Mouse (Mus musculus) cerebellum, postnatal 36 days (tissue): ENCODE measurements around the gene Acp1.

ENCODE experiments used
- DNase-seq, 2 experiments: peaks; one replicate each; pipeline ENCODE4 v3.0.0; 2021 to 2022; ENCODE audit warnings: mixed read lengths in 2 of 2

Acp1 gene

GRCm38 (mm10) chr12:30911261-30912047, at the start of gene Acp1, which contains the start of gene Sh3yl1:
TSS of gene Acp1 (minus strand) at chr12:30911589.
TSS of gene Sh3yl1 (plus strand) at chr12:30911668.
- DNase-seq: peak; percentile 96 to 97

- no peak for DNase-seq
Measured at GRCm38 (mm10) chr12:30944197-30944596, 32.8 kb upstream of the Acp1 start.

GRCm38 (mm10) chr12:30943057-30943986, 31.9 kb upstream of the Acp1 start:
- no peak for DNase-seq

GRCm38 (mm10) chr12:30936899-30937298, 25.5 kb upstream of the Acp1 start:
- DNase-seq: no peak

- no peak for DNase-seq
Measured at GRCm38 (mm10) chr12:30933299-30933698, 21.9 kb upstream of the Acp1 start.

- DNase-seq: no peak
Measured at GRCm38 (mm10) chr12:30928182-30928581, 16.8 kb upstream of the Acp1 start.

GRCm38 (mm10) chr12:30922401-30922800, 11.0 kb upstream of the Acp1 start:
- no peak for DNase-seq

- no peak for DNase-seq
Measured at GRCm38 (mm10) chr12:30912840-30913239, 1.5 kb upstream of the Acp1 start.

GRCm38 (mm10) chr12:30912048-30912381, 626 bp upstream of the Acp1 start:
- peak; percentile 51 to 55 for DNase-seq

GRCm38 (mm10) chr12:30910860-30911259, 529 bp downstream of the Acp1 start:
- DNase-seq: no peak

- DNase-seq: no peak
Measured at GRCm38 (mm10) chr12:30909881-30910280, 1.5 kb downstream of the Acp1 start.

- no peak for DNase-seq
Measured at GRCm38 (mm10) chr12:30908658-30909057, 2.7 kb downstream of the Acp1 start.

GRCm38 (mm10) chr12:30897039-30897438, 14.3 kb downstream of the Acp1 start:
- no peak for DNase-seq

GRCm38 (mm10) chr12:30891438-30891837, 20.0 kb downstream of the Acp1 start:
- no peak for DNase-seq

GRCm38 (mm10) chr12:30890067-30890466, 21.3 kb downstream of the Acp1 start:
- peak; percentile 47 to 72 for DNase-seq

- DNase-seq: no peak
Measured at GRCm38 (mm10) chr12:30888003-30888402, 23.4 kb downstream of the Acp1 start.

- DNase-seq: no peak
Measured at GRCm38 (mm10) chr12:30885891-30886290, 25.5 kb downstream of the Acp1 start.

GRCm38 (mm10) chr12:30884622-30885230, 26.7 kb downstream of the Acp1 start:
- DNase-seq: no peak

- DNase-seq: no peak
Measured at GRCm38 (mm10) chr12:30883986-30884621, 27.3 kb downstream of the Acp1 start, which contains the start of gene Alkal2. TSS of gene Alkal2 (plus strand) at chr12:30884322.

GRCm38 (mm10) chr12:30883592-30883985, 27.8 kb downstream of the Acp1 start:
- no peak for DNase-seq

GRCm38 (mm10) chr12:30879447-30879846, 31.9 kb downstream of the Acp1 start:
- DNase-seq: no peak

GRCm38 (mm10) chr12:30865781-30866180, 45.6 kb downstream of the Acp1 start:
- no peak for DNase-seq

GRCm38 (mm10) chr12:30864347-30864746, 47.0 kb downstream of the Acp1 start:
- no peak for DNase-seq
